Mouse (Mus musculus): Measurements from ENCODE around the gene Lrrc3. TPM values are rescaled to one million over a fixed set of nuclear protein-coding genes. Genes with fewer than 3 reads are reported as not detected.

Lrrc3 gene
- total RNA-seq, 2 experiments from 2014 or later: 0.72 to 0.78 TPM

GRCm38 (mm10) chr10:77878985-77879384 lies 23.4 kb downstream of the Lrrc3 start:
- intact Hi-C loops (cut with DNase I): loop anchor here (2.0 to 10.0 kb wide), 2 partner anchors 174 to 252 kb away; partner anchors contain the start of gene Gm10272
- DNase-seq: peak; percentile 37 to 64

GRCm38 (mm10) chr10:77869651-77870050 lies 32.7 kb downstream of the Lrrc3 start:
- no peak for DNase-seq
- intact Hi-C loops (cut with DNase I): loop anchor here (10.0 kb wide), 1 partner anchor 165 kb away; the partner anchor contains the start of gene Gm10272

GRCm38 (mm10) chr10:77867546-77867945 lies 34.8 kb downstream of the Lrrc3 start:
- intact Hi-C loops (cut with DNase I): no loop called here
- DNase-seq: peak in 1 of 2 experiments; percentile 11

- no peak for DNase-seq
- intact Hi-C loops (cut with DNase I): no loop called here
Observed at GRCm38 (mm10) chr10:77864762-77865143, 37.6 kb downstream of the Lrrc3 start.

- no peak for DNase-seq
- intact Hi-C loops (cut with DNase I): no loop called here
Observed at GRCm38 (mm10) chr10:77864067-77864761, 38.1 kb downstream of the Lrrc3 start.

- no peak for DNase-seq
- intact Hi-C loops (cut with DNase I): no loop called here
Observed at GRCm38 (mm10) chr10:77861675-77862074, 40.7 kb downstream of the Lrrc3 start, which contains the start of gene Gm3285. Gene Gm3285 (plus strand): TSS chr10:77861975.

GRCm38 (mm10) chr10:77852559-77852958 lies 49.8 kb downstream of the Lrrc3 start, which contains the start of gene Gm10318:
Gene Gm10318 (plus strand): TSS chr10:77852859.
- intact Hi-C loops (cut with DNase I): no loop called here
- DNase-seq: no peak

Other genes with a start within 250 kb of the Lrrc3 start
- gene Tspear, start 216.0 kb downstream of the Lrrc3 start, total RNA-seq (2021): under 1 TPM in 1 of 2 experiments, not detected in 1; 0.17 TPM
- not detected for gene Gm19402, start 211.8 kb downstream of the Lrrc3 start, total RNA-seq (2021)
- gene Gm9508, start 205.3 kb downstream of the Lrrc3 start, total RNA-seq (2021): not detected
- gene Gm10272, start 195.9 kb downstream of the Lrrc3 start, total RNA-seq (2021): not detected
- gene Gm10024, start 191.1 kb downstream of the Lrrc3 start, total RNA-seq (2021): not detected
- gene Gm10142, start 186.7 kb downstream of the Lrrc3 start, total RNA-seq (2021): not detected
- gene Krtap12-1, start 181.9 kb downstream of the Lrrc3 start, total RNA-seq (2021): not detected
- gene Gm10100, start 176.1 kb downstream of the Lrrc3 start, total RNA-seq (2021): not detected
- not detected for gene Gm18596, start 159.9 kb downstream of the Lrrc3 start, total RNA-seq (2021)
- not detected for gene Gm9736, start 151.2 kb downstream of the Lrrc3 start, total RNA-seq (2021)
- gene Gm3233, start 142.9 kb downstream of the Lrrc3 start, total RNA-seq (2021): not detected
- gene Gm3238, start 131.2 kb downstream of the Lrrc3 start, total RNA-seq (2021): not detected
- gene Gm7138, start 125.6 kb downstream of the Lrrc3 start, total RNA-seq (2021): not detected
- not detected for gene Gm3250, start 120.0 kb downstream of the Lrrc3 start, total RNA-seq (2021)
- gene Gm7137, start 114.3 kb downstream of the Lrrc3 start, total RNA-seq (2021): not detected
- not detected for gene Gm9639, start 107.5 kb downstream of the Lrrc3 start, total RNA-seq (2021)
- not detected for gene Gm19668, start 103.4 kb downstream of the Lrrc3 start, total RNA-seq (2021)
- gene Gm9507, start 90.7 kb downstream of the Lrrc3 start, total RNA-seq (2021): not detected
- not detected for gene Gm2696, start 87.9 kb downstream of the Lrrc3 start, total RNA-seq (2021)
- gene Krtap10-4, start 75.4 kb downstream of the Lrrc3 start, total RNA-seq (2021): not detected
- gene Krtap10-10, start 66.6 kb downstream of the Lrrc3 start, total RNA-seq (2021): not detected
- gene Gm36176, start 55.7 kb downstream of the Lrrc3 start, total RNA-seq (2021): not detected
- not detected for gene Gm10318, start 49.7 kb downstream of the Lrrc3 start, total RNA-seq (2021)
- gene Gm3285, start 40.6 kb downstream of the Lrrc3 start, total RNA-seq (2021): not detected
- 1 to 10 TPM in 1 of 2 experiments, under 1 TPM in 1; 0.34 to 1.5 TPM for gene Trpm2, start 68.0 kb upstream of the Lrrc3 start, total RNA-seq (2021)
- 10 to 100 TPM in 1 of 2 experiments, 1 to 10 TPM in 1; 8.1 to 10.2 TPM for gene 1810043G02Rik, start 76.0 kb upstream of the Lrrc3 start, total RNA-seq (2021)
- gene Pfkl, start 107.5 kb upstream of the Lrrc3 start, total RNA-seq (2021): 100 to 1,000 TPM; 104 to 107 TPM
- gene Dnmt3l, start 139.4 kb upstream of the Lrrc3 start, total RNA-seq (2021): not detected
- gene Aire, start 141.1 kb upstream of the Lrrc3 start, total RNA-seq (2021): under 1 TPM in 1 of 2 experiments, not detected in 1; 0.12 TPM
- 1 to 10 TPM; 5.5 to 6.0 TPM for gene Icosl, start 166.8 kb upstream of the Lrrc3 start, total RNA-seq (2021)

Data from heart, postnatal 14 days (tissue).